Mouse (Mus musculus) adrenal gland, postnatal 36 days (tissue): ENCODE measurements around the gene Smg7. TPM values are rescaled to one million over a fixed set of nuclear protein-coding genes. Genes with fewer than 3 reads are reported as not detected.
A peak's percentile ranks its signal among the peaks of the same experiment; 100 is the strongest.
"Not testable (repeated sequence)": the region's sequence is repeated elsewhere in the genome, so short reads cannot be mapped to it uniquely, and the experiment has no call there.

Source experiments
- DNase-seq, 2 experiments: peaks; one replicate each; pipeline ENCODE4 v3.0.0; 2021; ENCODE audit warnings: mixed read lengths in 1 of 2
- long read RNA-seq, 2 experiments: library from polyadenylated mRNA; stranded (forward); transcript quantifications; one replicate each; pipeline ENCODE4 v2.0.0; 2021; ENCODE audit warnings: borderline sequencing depth in 2 of 2
- total RNA-seq, 2 experiments: library from RNA; stranded (reverse); gene quantifications; 2 replicates each; pipeline ENCODE4 v1.2.3; 2021

Smg7 gene
- 10 to 100 TPM; 55.2 to 69.1 TPM for total RNA-seq
- long read RNA-seq, experiment 1, partial matches to known transcripts = 2 of 5 reads
- long read RNA-seq, experiment 1, other reads (novel, unspliced or antisense) = 3 of 5 reads
- long read RNA-seq, experiment 2, partial matches to known transcripts = 0 of 4 reads
- long read RNA-seq, experiment 2, other reads (novel, unspliced or antisense) = 4 of 4 reads

GRCm38 (mm10) chr1:152901765-152902664 is at the start of gene Smg7:
TSS of gene Smg7 (minus strand) at chr1:152902646.
- peak; percentile 51 to 78 for DNase-seq

GRCm38 (mm10) chr1:152942977-152943376 is 40.5 kb upstream of the Smg7 start:
- DNase-seq = no peak

DNA sequence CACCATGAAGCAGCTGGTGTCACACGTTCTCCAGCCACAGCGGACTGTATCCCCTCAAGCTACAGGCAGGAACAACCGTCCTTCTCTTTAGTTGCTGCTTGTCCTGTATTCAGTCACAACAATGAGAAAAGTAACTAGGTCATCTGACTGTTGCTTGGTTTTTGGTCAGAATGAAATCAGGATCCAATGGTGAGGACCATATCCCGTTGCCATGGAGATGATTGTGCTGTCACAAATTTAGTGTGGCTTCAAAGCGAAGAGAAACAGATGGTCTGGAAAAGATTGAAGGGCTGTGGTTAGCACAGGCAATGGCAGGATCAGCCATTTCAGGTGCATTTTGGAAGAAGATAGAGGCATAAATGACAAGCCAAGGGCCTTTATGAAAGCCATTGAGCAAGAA is 33.9 kb upstream of the Smg7 start:
- no peak for DNase-seq

- DNase-seq = no peak
Measured at GRCm38 (mm10) chr1:152935476-152935875, 33.0 kb upstream of the Smg7 start.

DNA sequence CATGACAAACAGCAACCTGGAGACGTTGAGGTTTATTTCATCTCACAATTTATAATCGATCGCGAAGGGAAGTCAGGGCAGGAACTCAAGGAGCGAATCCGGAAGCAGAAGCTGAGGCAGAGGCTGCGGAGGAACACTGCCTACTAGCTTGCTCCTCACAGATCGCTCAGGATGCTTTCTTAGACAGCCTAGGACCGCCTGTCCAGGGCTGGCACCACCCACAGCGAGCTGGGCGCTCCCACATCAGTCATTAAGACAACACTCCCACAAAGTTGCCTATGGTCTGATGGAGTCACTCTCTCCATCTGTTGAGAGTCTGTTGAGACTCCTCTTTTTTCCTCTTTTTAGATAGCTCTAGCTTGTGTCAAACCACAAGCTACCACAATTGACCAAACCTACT is 31.5 kb upstream of the Smg7 start:
- DNase-seq = no peak

GRCm38 (mm10) chr1:152921786-152922185 is 19.3 kb upstream of the Smg7 start:
- no peak for DNase-seq

DNA sequence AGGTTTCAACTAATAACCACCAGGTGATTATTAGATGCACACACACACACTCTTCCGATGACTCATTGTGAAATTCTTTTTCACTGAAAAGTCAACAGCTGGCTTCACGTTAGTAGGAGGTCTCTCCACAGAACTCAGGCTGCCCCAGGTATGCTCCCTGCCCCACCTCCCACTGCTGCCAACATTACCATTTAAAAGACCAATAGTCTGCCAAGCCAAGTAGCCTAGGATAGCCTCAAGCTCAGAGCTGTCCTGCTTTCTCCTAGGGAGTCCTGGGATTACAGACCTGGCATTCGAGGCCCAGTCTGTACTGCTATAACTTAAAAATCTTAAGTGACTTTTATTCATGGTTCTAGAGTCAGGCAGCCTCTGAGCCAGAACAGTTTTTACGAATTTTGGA is 15.2 kb upstream of the Smg7 start:
- no peak for DNase-seq

GRCm38 (mm10) chr1:152916936-152917335 is 14.5 kb upstream of the Smg7 start:
- DNase-seq = no peak

DNA sequence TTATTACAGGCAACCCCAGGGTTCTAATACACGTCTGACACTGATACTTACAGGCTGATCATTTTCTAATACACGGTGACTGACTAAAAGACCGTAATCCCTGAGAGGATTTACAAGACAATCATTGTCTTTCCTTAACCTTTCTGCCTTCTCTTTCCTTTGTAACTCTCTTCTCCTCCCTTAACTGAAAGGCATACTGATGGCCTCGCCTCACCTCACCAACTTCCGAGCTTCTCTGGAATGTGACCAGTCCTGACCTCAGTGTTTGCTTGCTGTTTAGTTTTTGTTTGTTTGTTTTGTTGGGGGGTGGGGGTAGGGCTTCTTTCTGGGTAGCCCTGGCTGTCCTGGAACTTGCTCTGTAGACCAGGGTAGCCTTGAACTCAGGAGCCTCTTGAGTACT is 13.3 kb upstream of the Smg7 start:
- no peak for DNase-seq

DNA sequence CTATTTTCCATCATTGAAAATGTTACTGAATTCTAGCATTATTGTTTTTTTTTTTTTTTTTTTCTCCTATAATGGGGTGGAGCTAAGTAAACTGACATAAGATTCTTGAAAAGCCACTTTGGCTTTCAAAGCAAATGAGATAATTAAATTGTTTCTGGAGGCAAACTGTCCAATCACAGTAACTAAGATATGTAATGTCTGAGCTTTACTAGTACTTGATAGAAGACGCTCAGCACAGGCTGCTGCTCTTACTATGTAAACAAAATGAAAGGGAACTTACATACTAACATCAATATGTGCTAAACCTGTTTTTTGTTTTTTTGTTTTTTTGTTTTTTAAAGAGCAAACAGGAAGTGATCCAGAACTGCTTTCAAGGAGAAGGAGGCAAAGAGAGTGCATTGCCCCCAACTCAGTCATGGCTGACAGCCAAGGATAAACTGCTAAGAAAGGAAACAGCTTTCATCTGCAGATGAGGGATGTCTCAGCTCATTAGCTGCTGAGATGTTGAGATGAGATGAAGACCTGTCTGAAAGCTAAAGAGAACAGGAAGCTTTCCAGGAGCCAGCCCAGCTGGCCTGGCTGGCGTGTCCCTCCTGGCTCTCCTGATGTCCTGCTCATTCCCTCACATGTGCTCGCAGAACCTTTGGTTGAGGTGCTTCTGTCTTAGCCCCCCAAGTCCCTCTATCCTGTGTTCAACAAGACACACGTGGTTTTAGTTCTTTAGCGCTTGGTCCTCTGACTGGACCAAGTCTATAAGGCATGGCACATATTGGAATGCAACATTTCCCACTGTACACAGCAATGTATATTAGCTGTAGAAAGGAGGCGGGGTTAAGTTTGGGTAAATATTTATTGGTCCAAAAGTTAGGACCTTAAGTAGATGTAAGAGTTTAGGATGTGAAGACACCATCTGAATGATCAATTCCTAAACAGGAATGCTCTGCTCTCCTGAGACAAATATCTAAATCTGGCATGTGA is 11.3 kb upstream of the Smg7 start:
- no peak for DNase-seq

DNA sequence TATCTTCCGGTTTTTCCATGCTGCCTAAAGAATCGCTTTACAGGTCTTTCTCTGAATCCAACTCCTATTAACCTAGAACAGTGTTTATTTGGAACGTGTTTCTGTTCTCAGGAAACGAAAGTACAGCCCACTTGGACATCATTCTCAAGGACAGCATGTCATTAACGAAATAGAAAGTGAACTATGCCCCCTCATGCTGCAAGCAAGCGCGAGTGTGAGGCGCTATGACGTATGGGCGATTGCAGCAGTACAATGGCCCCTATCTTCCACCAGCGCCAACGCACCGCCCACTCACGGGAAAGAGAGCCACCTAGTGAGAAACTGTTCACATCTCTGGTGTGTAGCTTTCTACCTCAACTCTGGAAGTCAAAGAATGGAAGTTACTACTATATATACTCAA is 2.0 kb upstream of the Smg7 start:
- DNase-seq = peak; percentile 86 to 87

DNA sequence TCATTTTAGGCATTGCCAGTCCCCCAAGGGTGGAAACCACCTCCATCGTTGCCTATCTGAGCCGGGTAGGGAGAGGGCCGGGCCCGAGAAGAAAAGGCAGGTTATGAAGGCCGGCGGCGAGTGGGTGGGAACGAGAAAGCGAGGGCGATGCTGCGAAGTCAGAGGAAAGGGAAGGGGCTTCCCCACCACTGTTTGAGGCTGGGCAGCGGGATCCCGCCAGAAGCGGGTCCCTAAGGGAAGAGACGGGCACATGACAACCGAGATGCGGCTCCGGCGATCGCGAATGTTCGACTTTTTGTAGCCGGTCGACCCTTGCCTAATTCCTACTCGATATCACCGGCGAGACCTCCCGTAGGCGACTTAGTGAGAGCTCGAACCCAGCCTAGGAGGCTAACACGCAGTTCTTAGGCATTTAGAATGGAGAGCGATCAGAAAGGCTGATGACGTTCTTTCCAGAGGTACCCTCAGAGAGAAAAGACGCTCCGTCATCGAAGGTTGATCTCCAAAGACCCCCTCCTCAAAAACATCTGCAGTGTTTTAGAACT is 1.2 kb upstream of the Smg7 start:
- DNase-seq = peak in 1 of 2 experiments; percentile 33

DNA sequence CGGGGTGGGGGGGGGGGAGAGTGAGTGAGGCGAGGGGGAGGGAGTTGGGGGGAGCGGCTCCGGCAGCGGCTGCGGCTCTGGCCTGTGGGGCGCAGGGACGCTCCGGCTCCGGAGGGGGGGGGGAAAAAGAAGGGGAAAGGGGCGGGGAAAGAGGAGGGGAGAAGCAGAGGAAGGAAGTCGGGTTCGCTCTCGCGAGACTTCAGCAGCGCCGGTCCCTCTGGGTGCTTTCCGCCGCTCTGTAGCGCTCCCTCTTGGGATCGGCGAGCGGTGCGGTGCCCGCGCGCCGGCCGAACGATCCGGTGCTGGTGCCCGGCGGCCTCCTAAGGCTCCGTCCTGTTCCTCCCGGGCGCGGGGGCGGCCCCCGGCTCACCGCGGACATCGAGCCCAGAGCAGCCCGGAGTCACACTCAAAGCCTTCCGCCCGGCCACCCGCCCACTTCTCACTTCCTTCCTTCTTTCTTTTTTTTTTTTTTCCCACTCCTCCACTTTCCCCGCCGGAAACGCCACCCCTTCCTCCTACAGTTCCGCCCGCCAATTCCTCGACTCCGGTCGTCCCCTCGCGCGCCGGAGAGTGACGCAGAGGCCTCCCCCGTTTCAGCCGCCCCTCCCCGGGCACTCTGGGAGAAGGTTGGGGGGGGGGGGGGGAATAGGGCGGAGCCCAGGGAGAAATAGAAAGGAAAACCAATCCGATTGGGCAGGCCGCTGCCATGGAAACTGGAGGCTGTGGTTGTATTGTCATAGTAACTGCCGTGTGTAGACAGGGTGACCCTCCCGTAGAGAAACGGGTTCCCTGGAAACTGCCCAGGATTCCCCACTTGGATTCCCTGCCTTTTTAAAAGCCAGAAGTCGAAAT is 445 bp upstream of the Smg7 start:
- DNase-seq = peak; percentile 96 to 98

DNA sequence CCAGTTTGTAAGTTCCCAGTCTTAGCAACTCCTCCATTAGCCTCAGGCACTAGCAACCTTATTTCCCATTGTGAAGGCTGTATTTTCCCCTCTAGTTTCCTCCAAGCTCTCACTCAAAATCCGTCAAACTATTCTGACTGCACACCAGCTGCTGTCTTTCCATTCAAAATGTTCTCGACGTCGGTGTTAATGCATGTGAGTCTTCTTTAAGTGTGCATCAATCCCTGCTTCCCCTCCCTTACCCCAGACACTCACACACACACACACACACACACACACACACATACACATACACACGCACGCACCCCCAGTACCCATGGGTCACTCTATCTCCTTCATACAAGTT is 1.1 kb downstream of the Smg7 start:
- DNase-seq = no peak

DNA sequence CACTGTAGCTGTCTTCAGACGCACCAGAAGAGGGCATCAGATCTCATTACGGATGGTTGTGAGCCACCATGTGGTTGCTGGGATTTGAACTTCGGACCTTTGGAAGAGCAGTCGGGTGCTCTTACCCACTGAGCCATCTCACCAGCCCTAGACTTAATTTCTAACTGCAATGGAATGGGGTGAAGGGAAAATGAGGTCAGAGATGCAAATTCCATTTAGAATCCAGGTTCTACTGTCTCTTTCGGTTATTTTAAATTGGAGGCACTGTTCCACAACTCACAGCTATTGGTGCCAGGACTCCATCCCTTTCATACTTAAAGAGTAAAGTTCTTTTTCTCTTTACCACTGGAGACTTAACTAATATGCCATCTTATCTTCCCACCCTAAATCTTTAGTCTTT is 14.4 kb downstream of the Smg7 start:
- DNase-seq = not testable (repeated sequence)

GRCm38 (mm10) chr1:152871031-152871430 is 31.4 kb downstream of the Smg7 start:
- no peak for DNase-seq

DNA sequence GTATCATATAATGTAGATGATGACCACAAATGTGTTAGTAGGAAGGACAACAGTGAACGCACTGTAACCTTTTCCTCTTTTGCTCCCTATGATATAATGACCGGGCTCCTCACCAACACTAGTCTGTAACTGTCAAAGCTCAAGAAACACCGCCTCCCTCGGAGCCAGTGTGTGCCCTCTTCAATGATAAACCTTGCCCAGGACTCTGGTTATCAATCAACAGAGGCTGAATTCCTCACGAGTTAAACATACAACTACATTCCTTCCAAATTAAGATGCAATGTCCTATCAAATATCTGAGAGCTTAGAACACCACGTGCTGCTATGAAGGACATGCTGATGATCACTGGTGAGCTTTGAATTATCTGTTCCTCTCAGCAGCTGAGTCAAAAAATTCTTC is 32.5 kb downstream of the Smg7 start:
- DNase-seq = no peak

- no peak for DNase-seq
Measured at GRCm38 (mm10) chr1:152846856-152847255, 55.6 kb downstream of the Smg7 start.

DNA sequence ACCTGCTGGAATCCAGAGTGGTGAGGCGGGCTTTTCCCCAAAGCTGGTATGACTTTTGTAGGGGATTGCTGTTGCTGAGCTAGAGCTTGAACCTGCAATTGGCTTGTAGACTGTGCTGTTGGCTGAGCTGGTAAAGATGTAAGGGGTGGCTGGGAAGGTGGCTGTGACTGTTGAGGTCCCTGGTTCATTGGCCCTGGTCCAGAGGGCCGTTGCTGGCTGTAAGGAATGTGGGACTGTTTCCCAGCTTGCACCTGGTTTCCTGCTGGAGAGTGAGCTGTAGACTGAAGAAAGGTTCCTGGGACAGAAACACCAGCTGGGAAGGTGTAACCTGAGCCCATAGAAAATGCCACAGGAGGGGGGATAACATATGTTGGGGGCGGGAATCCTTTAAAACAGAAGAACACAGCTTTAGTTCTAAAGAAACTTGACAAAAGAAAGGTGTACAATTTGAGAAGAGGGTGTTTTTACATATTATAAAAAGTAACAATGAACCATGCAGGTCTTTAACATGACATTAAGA is 57.2 kb downstream of the Smg7 start:
- DNase-seq = no peak

GRCm38 (mm10) chr1:152844634-152845033 is 57.8 kb downstream of the Smg7 start:
- DNase-seq = no peak

DNA sequence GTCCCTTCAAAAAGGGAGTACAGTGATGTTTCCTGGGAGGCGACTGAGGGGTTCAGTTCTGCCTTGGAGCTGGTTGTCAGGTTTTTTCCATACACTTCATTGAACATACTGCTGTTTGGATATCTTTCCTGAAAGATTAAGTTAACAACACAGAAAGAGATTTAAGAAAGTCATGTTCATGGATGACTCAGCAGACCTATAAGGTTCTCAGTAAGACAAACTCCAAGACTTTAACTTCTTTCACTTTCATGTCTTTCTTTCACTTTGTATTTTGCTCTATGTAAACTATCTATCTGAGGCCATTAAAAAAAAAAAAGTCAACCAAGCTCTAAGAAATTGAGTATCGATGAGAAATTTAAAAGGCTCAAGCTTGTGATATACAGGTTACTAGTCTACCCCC is 61.4 kb downstream of the Smg7 start:
- no peak for DNase-seq
